Mouse (Mus musculus): Measurements from ENCODE around the gene Tmem14a. TPM values are rescaled to one million over a fixed set of nuclear protein-coding genes. Genes with fewer than 3 reads are reported as not detected.

Tmem14a gene
- total and polyA plus RNA-seq, 3 experiments, result 1.6 to 4.3 (median 2.8) TPM

DNA sequence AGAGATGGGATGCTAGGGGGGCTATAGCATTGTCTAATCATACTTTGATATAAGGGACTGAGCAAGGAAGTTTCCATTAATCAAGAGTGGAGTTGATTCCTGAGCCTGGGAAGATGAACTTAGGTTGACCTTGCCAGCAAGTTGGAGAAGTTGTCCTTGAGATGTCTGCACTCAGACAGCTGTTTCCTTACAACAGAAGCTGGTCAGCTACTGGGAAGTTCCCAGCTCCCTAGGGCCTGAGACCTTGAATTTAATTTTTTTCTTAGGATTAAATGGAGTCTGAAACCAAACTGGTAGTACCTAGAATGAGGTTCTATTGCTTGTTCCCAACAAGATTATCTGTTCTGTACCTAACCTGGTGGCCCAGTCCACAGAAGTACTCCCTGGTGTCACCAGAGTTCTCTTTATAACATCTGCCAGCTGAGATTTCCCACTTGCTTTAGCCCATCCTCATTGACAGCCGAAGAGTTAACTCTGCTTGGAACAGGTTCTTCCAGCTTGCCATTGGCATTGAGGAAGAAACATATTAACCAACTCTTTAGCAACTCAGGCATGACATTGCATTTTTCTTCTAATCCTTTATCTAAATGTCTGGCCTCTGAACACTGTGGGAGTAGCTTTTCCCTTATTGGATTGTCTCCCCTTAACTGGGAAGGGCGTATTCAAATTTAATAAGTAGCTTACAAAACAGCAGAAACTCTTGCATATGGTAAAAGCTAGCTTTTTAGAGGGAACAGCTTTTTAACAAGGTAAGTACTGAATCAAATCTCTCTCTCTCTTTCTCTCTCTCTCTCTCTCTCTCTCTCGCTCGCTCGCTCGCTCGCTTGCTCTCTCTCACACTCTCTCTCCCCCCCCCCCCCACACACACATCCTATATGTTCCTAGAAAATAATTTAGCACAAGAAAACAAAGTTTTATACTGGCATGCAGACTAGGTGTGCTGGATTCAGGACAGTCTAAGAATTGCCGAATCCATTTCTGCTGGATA is 21.8 kb downstream of the Tmem14a start, which contains the start of gene Gsta3:
TSS of gene Gsta3 (plus strand) at position 679 of the 988 bp plus-strand sequence.
- Histone ChIP-seq H3K79me2 (replicated peaks; ENCODE audit: control insufficient read depth, extremely low read depth, insufficient read depth, poor library complexity, severe bottlenecking) (no peaks in the 10 kb centered on the region), H3K36me3 (replicated peaks in 1 of 2; ENCODE audit: control insufficient read depth in 1 of 2, insufficient read depth in 1 of 2, low read length in 1 of 2) (no peaks in the 10 kb centered on the region), H3K27me3 (replicated peaks) (no peaks in the 10 kb centered on the region), H3K4me1 (ENCODE audit: control insufficient read depth in 1 of 2, insufficient read depth in 2 of 2) (peaks cover 0 to 11% of the 10 kb centered on the region in 2 experiments; a peak in 2 of 4 replicates), H3K27ac (ENCODE audit: insufficient read depth, low read depth) (no peak within 1 kb of the TSS), H3K4me3 (replicated peaks in 1 of 3; ENCODE audit: low read depth in 2 of 3, low read length in 2 of 3, poor library complexity in 1 of 3) (no peak within 1 kb of the TSS), H3K4me2 (ENCODE audit: insufficient read depth, low read depth, poor library complexity, severe bottlenecking) (no peak within 1 kb of the TSS), H3K9me3 (replicated peaks; ENCODE audit: low read length) (no peaks in the 10 kb centered on the region), H3K9ac (ENCODE audit: insufficient read depth, low read depth) (no peak within 1 kb of the TSS)
- TF ChIP-seq E2F4 (IDR thresholded peaks at IDR 0.05; ENCODE audit: insufficient replicate concordance, low read depth, low read length) (no peak), TBP (conservative IDR thresholded peaks at IDR 0.05; ENCODE audit: low read depth, low read length) (no peak)
- dilution Hi-C loops (cut with MboI; ENCODE audit: extremely low pct_ligation_motif_present, extremely low pct_unique_long_range_greater_than_20kb, low sequenced_read_pairs), result no loop called here
- in situ Hi-C loops (cut with MboI; ENCODE audit: low pct_ligation_motif_present, low pct_unique_long_range_greater_than_20kb, low sequenced_read_pairs), result no loop called here
- no peak for DNase-seq (ENCODE audit: extremely low read depth)

DNA sequence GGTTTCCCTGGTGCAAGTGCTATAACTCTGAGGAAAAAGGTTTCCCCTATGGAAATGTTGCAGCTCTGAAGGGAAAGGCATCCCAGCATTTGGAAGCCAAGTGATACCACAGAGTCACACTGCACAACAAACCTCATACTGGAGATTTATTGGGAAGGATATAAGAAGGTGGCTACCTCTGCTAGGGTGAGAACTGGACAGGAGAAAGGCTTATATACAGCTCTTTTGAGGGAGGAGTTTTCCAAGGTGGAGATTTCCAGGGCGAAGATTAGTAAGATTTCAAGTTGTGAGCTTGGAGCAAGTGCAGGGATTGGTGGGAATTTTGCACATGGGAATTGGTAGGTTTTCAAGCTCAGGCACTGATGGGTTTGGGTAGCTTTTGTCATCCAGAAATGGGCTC is 22.7 kb downstream of the Tmem14a start:
- in situ Hi-C loops (cut with MboI; ENCODE audit: low pct_ligation_motif_present, low pct_unique_long_range_greater_than_20kb, low sequenced_read_pairs), result no loop called here
- Histone ChIP-seq H3K4me2 (ENCODE audit: insufficient read depth, low read depth, poor library complexity, severe bottlenecking) (no peak overlapping the region), H3K4me1 (ENCODE audit: control insufficient read depth in 1 of 2, insufficient read depth in 2 of 2) (peaks cover 0 to 11% of the 10 kb centered on the region in 2 experiments; a peak in 2 of 4 replicates), H3K27ac (ENCODE audit: insufficient read depth, low read depth) (no peak overlapping the region), H3K4me3 (replicated peaks in 1 of 3; ENCODE audit: low read depth in 2 of 3, low read length in 2 of 3, poor library complexity in 1 of 3) (no peak overlapping the region), H3K36me3 (replicated peaks in 1 of 2; ENCODE audit: control insufficient read depth in 1 of 2, insufficient read depth in 1 of 2, low read length in 1 of 2) (no peaks in the 10 kb centered on the region), H3K79me2 (replicated peaks; ENCODE audit: control insufficient read depth, extremely low read depth, insufficient read depth, poor library complexity, severe bottlenecking) (no peaks in the 10 kb centered on the region), H3K27me3 (replicated peaks) (no peaks in the 10 kb centered on the region), H3K9me3 (replicated peaks; ENCODE audit: low read length) (no peaks in the 10 kb centered on the region), H3K9ac (ENCODE audit: insufficient read depth, low read depth) (no peak overlapping the region)
- dilution Hi-C loops (cut with MboI; ENCODE audit: extremely low pct_ligation_motif_present, extremely low pct_unique_long_range_greater_than_20kb, low sequenced_read_pairs), result no loop called here
- no peak for TF ChIP-seq CHD2 (IDR thresholded peaks at IDR 0.05; ENCODE audit: low read length)
- DNase-seq (ENCODE audit: extremely low read depth), result no peak

DNA sequence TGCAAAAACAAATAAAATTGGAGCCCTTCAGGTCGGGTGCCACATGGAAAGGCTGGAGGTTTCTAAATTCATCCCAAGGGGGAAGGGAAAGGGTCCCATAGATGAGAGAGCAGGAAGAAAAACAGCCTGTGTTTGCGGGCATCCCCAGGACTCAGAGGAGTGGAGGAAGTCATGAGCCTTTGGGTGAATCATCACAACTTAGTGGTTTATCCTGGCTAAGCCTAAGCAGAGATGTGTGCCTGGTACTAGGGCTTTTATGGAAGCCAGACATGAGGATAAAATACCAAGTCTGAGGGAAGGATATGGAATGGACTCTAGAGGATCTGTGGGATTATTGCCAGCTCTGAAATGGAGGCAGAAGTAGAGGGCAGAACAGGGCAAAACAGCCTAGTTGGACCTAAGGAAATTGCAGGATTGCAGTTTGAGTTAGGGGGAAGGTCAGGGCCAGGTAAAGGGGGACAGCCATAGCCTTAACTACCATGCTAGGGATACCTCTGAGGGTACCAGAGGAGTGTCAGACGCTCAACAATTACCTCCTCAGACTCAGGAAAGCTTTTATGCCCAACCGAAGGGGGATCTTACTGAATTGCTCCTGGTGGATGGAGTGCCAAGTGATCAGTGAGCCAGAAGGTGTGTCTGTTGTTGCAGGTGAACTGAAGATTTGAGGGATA is 26.1 kb downstream of the Tmem14a start:
- Histone ChIP-seq H3K27ac (ENCODE audit: insufficient read depth, low read depth) (no peak overlapping the region), H3K4me3 (replicated peaks in 1 of 3; ENCODE audit: low read depth in 2 of 3, low read length in 2 of 3, poor library complexity in 1 of 3) (no peak overlapping the region), H3K4me1 (ENCODE audit: control insufficient read depth in 1 of 2, insufficient read depth in 2 of 2) (peaks cover 0 to 11% of the 10 kb centered on the region in 2 experiments; a peak in 2 of 4 replicates), H3K9me3 (replicated peaks; ENCODE audit: low read length) (no peaks in the 10 kb centered on the region), H3K27me3 (replicated peaks) (no peaks in the 10 kb centered on the region), H3K4me2 (ENCODE audit: insufficient read depth, low read depth, poor library complexity, severe bottlenecking) (no peak overlapping the region), H3K36me3 (replicated peaks in 1 of 2; ENCODE audit: control insufficient read depth in 1 of 2, insufficient read depth in 1 of 2, low read length in 1 of 2) (no peaks in the 10 kb centered on the region), H3K9ac (ENCODE audit: insufficient read depth, low read depth) (no peak overlapping the region), H3K79me2 (replicated peaks; ENCODE audit: control insufficient read depth, extremely low read depth, insufficient read depth, poor library complexity, severe bottlenecking) (no peaks in the 10 kb centered on the region)
- no peak for DNase-seq (ENCODE audit: extremely low read depth)
- TF ChIP-seq JUN (IDR thresholded peaks at IDR 0.05; ENCODE audit: insufficient read depth, low read depth, low read length) (no peak), PAX5 (IDR thresholded peaks at IDR 0.05; ENCODE audit: low read length) (no peak), SIN3A (IDR thresholded peaks at IDR 0.05; ENCODE audit: low read length) (no peak), JUND (conservative IDR thresholded peaks at IDR 0.05; ENCODE audit: low read depth, low read length) (no peak), ELF1 (IDR thresholded peaks at IDR 0.05; ENCODE audit: low read depth, low read length) (no peak), BHLHE40 (IDR thresholded peaks at IDR 0.05; ENCODE audit: low read depth, low read length) (no peak), KAT2A (IDR thresholded peaks at IDR 0.05; ENCODE audit: insufficient replicate concordance, low read length) (no peak)
- in situ Hi-C loops (cut with MboI; ENCODE audit: low pct_ligation_motif_present, low pct_unique_long_range_greater_than_20kb, low sequenced_read_pairs), result no loop called here
- dilution Hi-C loops (cut with MboI; ENCODE audit: extremely low pct_ligation_motif_present, extremely low pct_unique_long_range_greater_than_20kb, low sequenced_read_pairs), result no loop called here

Data from CH12.LX (cell line).